Mouse (Mus musculus): ENCODE data around the gene Ccdc24.

GRCm38 (mm10) chr4:117886644-117887043 lies 14.3 kb upstream of the Ccdc24 start:
- TF ChIP-seq CTCF (IDR thresholded peaks at IDR 0.05; ENCODE audit: borderline replicate concordance, insufficient read depth, low read depth, low read length) (no peak), POLR2A (IDR thresholded peaks at IDR 0.05; ENCODE audit: borderline replicate concordance, insufficient read depth, low read length) (no peak)

Measured in cerebellum, adult 2 months (tissue).